In the genomic region with DNA sequence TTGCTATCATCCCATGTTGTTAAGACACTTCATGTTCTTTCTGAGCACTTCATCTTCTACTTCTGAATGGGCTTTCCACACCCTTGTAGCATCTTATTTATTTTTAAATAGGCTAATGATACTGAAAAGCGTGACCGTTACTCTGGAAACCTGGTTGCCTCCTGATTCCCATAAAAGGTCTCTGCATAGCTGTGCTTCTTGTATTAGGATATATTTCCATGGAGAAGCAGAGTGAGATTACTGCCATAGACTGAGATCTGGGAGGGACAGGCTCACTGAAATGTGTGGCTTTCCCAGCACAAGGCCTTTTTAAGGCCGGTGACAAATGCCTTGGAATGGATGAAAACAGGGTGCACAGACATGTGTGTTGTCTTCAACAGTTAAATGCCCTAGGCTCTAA, we compare ENCODE assay signal across 18 mouse cellular contexts.
"Had no signal": no experiment of that assay in that cellular context is flagged by ENCODE, and none has a peak within 500 bp of the region (broad histone marks: within the 10 kb centered on the region; RNA-seq: fewer than 3 reads in every experiment).

No protein-coding gene starts in this region.

- H3K36me3 ChIP-seq: limb, embryonic 15.5 days; liver, embryonic 12.5 days; lung, embryonic 15.5 days; neural tube, embryonic 12.5 days; stomach, embryonic 15.5 days had no signal

- H3K4me3 ChIP-seq: limb, embryonic 15.5 days; liver, embryonic 12.5 days; lung, embryonic 15.5 days; megakaryocyte, embryonic 14.5 days; neural tube, embryonic 12.5 days; stomach, embryonic 15.5 days had no signal

- ATAC-seq: liver, embryonic 12.5 days had no signal

- H3K4me2 ChIP-seq: limb, embryonic 15.5 days; liver, embryonic 12.5 days; lung, embryonic 15.5 days; neural tube, embryonic 12.5 days; stomach, embryonic 15.5 days had no signal

- H3K27ac ChIP-seq: kidney, postnatal 0 days; limb, embryonic 15.5 days; liver, embryonic 12.5 days; lung, embryonic 15.5 days; macrophage; neural tube, embryonic 12.5 days; stomach, embryonic 15.5 days had no signal

- H3K4me1 ChIP-seq: limb, embryonic 15.5 days; liver, embryonic 12.5 days; lung, embryonic 15.5 days; megakaryocyte, embryonic 14.5 days; neural tube, embryonic 12.5 days; stomach, embryonic 15.5 days had no signal

- H3K27me3 ChIP-seq: limb, embryonic 15.5 days; liver, embryonic 12.5 days; lung, embryonic 15.5 days; megakaryocyte, embryonic 14.5 days; neural tube, embryonic 12.5 days; stomach, embryonic 15.5 days had no signal

- H3K9ac ChIP-seq: limb, embryonic 15.5 days; liver, embryonic 12.5 days; lung, embryonic 15.5 days; neural tube, embryonic 12.5 days; stomach, embryonic 15.5 days had no signal

- DNase-seq: kidney, adult 11 months; kidney, adult 9 months; kidney, postnatal 36 days; layer of hippocampus, adult 9-11 months; layer of hippocampus, postnatal 36 days; lung, postnatal 14 days; retina, postnatal 1 day; right cerebral cortex, postnatal 4 days; thymus, adult 2 months; thymus, postnatal 25 days had no signal

- H3K9me3 ChIP-seq: limb, embryonic 15.5 days; liver, embryonic 12.5 days; lung, embryonic 15.5 days; megakaryocyte, embryonic 14.5 days; neural tube, embryonic 12.5 days; stomach, embryonic 15.5 days had no signal
